Mouse (Mus musculus): ENCODE measurements around the gene Prkra.
A peak's percentile ranks its signal among the peaks of the same experiment; 100 is the strongest.

Prkra gene

DNA sequence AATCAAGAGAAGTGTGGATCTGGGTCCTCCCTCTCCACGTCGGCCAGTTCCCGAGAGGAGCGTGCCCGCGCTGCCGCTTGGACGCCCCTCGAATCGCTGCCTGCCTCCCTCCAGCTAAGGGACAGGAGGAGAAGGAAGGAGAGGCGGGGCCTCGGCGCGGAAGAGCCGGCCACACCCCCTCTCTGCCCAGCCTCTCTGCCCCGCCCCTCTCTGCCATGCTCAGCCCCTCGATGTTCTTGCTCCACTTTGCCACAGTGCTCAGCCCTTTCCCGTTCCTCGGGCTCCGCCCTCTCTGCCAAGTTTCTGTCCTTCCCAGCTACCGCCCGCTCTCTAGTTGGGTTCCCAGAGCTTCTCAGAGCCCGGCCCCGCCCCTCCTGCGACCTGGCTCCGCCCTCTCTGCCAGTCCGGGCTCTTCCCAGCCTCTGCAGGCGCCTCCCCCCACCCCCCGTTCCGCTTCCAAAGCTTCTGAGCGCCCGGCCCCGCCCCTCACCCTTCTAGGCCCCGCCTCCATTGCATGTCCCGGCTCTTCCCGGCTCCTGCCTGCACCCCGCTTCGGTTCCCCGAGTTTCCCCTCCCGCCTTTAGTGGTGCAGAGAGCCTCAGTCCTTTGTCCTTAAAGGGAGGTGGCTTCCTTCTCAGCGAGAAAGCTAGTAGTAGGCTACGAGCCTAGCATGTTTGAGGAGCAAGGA, at the start of gene Prkra, which contains the start of gene Pjvk:
TSS of gene Prkra (minus strand) at position 133 of the 688 bp plus-strand sequence.
TSS of gene Pjvk (plus strand) at position 594 of the 688 bp plus-strand sequence.
- peak; percentile 99 for DNase-seq

DNA sequence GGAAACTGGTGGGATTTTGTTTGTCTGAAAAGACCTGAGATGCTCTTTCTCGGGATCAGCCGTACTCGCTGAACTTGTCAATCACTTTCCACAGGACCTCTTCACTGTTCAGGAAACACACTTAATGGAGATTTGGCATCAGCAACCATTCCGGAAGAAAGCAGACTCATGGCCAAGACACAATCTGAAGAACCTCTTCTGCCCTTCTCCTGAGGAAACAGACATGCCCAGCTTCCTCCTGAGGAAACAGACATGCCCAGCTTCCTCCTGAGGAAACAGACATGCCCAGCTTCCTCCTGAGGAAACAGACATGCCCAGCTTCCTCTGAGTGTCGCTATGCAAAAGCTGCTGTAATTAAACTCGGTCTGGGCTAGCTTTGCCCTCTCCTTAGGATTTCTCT, 47.5 kb upstream of the Prkra start:
- peak; percentile 49 for DNase-seq

DNA sequence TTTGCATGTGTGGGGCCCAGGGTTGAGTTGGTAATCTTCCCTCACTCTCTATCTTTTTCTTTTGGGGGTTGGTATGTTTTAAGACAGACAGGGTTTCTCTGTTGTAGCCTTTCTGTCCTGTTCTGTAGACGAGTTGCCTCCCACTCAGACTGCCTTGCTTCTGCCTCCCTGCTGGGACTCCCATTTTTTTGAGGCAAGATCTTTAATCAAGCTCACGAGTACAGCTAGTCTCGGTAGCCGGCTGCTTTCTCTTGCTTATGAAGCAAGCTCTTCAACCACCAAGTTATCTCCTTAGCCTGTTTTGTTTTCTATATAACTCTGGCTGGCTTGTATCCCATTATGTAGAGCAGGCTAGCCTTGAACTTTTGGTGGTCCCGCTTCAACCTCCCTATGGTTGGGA, 46.0 kb upstream of the Prkra start:
- DNase-seq: no peak

DNA sequence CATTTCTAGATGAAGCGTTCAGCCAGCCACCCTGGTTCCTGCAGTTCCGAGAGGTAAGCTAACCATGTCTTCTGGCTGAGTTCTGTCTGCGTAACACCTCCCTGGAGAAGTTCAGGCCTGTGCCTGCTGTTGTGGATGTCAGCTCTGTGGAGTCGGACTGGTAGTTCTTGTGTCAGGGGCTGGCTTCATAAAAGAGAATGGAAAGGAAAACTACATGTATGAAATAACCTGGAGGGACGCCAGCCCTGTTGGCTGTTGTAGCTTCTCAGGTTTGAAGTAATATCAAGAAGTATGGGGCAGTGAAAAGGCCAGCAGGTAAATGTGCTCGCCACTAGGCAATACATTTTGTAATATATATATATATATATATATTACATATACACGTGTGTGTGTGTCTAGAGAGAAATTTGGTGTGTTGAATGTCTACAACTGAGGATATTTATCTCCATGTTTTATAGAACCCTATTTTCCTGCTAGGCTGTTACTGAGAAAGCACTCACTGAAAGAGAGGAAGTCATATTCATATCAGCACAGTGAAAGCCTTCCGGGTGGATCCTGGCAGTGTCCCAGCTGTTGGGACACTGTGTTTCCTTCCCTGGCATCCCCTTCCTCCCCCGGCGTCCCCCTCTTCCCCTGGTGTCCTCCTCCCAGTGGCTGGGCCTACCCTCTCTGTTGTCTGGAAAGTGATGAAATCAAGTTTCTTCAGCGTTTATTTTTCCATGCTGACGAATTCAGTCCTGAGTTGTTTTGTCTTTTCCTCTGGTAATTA, 42.8 kb upstream of the Prkra start:
- peak; percentile 70 for DNase-seq

DNA sequence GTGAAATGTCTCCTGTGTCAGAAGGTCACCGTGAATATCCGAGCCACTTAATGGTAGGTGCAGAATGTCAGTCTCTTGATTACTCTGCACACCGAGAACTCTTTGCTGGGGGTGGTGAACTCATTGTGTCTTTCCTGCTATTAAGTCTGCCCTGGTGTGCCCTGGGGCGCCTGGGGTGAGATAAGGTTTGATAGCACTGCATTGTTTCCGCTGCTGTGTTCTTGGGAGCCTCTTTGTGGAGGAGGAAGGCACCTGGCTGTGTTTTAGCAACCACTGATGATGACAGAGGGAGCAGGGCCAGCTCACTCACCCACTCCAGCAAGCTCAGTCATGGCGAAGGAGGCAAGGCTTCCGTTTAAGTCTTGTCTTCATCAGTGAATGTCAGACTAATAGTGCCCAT, 40.3 kb upstream of the Prkra start:
- no peak for DNase-seq

DNA sequence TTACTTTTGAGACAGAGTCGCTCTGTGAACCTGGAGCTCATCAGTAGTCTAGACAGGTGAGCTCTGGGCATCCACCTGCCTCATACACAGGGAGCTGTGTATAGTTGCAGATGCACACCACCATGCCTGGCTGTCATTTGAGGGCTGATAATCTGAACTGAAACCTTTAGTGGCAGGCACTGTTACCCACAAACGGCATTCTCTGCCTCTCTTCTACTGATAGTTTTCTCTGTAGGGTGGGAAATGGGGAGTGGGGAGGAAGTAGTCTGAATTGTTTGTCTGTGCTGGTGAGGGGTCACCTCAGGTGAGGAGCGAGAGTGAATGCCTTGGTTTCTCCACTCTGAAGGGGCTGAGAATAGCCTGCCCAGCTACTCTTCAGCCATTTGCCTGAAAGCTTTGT, 39.8 kb upstream of the Prkra start:
- no peak for DNase-seq

DNA sequence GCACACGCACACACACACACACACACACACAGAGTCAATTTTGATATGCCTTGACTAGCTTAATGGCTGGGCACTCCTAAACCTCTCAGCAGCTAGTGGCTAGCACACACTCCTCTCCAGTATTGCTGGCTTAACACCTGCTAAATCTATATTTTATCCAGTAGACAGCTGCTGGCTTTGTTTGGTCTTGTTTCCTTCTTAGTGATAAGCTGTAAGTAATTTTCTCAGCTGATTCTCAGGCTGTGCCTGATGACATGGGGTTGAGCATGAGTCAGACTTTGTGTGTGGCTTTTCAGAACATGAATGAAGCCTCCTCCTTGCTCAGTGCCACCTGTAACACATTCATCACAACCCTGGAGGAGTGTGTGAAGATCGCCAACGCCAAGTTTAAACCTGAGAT, 39.2 kb upstream of the Prkra start:
- DNase-seq: no peak

DNA sequence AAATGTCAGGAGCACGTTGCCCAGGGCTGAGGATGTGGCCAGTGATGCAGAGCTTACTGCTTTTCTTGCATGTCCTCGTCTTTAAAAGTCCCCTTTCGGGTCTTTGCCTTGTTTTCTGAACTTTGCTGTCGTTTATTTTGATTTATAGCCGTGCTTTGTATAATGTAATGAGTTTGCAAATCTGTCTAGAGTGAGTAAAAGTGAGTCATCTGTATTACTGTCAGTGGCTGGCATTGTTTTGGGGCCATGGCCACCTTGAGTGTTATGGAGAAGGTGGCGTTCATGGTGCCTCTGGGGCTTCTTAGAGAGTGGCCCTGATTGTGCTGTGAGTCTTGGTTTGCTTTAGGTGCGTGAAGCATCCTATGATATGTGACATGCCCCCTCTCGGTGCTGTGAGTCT, 34.5 kb upstream of the Prkra start:
- DNase-seq: no peak

DNA sequence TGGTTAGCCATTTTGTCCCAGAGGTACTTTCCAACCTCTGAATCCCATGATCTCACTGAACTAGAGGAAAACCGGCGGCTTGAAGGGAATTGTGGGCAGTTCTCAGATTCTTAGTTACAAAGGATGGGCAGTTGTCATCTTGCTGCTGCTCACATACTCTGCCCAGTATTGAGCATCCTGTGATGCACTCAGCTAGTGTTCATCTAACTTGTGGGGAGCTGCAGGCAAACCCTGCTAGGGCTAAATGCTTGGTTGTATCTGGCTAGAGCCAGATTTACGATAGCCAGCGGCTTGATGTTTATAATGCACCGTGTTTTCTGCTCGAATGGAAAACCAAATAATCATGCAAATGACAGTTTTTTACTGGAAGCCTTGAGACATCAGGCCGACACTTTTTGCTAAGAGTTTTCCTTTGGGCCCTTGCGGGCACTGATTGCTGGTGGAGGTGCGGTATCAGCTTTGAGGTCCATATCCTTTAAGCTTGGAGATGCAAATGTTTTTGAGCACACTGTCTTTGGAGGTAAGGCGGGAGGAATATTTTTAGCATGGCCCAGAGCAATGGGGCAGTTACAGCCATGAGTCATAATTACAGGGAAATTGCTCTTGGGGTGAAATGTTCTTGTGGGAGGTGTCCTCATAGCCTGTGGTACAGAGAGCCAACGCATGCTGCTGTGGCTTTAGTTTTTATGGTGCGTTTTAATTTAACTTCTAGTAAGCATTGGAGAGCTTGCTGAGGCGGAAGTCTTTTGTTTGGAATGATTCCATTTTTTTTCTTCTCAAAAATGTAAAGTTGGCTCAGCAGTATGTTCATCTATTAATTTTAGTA, 28.8 kb upstream of the Prkra start:
- DNase-seq: no peak

DNA sequence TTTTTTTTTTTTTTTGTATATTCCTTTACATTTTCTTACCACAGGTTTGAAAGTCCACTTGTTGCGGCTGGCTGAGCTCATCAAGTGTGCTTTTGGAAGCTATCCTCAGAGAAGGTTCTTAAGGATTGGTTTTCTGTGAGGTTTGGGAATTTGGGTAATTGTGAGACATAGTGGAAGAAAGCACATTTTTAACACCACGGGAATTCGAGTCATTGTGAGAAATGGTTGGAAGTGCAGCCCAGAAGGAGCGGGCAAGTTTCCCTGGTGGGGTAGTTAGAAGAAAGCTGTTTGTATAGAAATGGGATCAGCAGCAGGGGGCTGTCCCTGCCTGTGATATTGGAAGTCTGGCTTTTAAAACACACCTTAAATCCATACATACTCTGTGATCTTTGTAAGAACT, 28.1 kb upstream of the Prkra start:
- DNase-seq: no peak

DNA sequence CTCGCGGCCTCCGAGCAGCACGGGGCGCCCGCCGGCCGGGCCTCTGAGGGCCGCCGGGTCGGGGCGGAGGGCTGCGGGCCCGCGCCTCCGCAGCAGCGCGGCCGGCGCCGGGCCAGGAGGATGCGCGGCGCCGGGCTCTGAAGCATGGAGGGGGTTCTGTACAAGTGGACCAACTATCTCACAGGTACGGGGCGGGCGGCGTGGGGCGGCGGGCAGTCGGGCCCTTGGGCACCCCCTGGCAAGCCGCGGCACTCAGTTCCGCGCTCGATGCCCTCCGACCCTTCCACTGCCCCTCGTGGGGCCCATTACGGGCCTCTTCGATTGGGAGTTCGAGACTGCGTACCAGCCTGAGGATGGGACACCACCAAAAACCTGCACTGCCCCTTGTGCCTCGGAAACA, 27.6 kb upstream of the Prkra start:
- DNase-seq: no peak

DNA sequence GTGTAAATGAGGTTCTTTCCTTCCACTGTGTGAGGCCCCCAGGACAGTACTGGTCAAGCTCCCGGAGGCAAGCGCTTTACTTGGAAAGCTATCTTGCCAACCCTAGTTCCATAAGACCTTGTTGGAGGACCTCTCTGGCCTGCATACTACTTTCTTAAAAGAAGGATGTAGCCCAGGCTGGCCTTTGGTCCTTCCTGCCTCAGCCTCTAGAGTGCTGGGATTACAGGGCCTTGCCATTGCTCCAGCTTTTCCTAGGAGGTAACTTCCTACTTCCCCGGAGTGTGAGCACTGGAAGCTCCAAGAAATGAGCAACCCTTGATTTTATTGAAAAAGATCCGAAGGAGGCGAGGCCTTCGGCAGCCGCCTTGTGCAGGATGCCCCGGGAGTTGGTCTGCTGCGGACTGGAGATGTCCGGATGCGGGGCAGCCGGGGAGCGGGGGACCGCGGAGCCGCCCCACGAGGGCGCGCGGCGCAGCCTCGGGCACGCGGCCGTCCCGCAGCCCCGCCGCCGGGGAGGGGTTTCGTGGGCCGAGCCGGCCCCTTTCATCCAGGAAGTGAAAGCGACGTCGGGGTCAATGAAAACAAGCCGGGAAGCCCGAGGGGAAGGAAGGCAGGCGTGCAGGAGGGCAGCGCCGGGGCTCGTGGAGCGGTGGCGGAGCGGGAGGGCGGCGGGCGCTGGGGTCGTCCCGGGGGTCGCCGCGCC, 27.1 kb upstream of the Prkra start, which contains the start of gene Plekha3:
TSS of gene Plekha3 (plus strand) at position 557 of the 703 bp plus-strand sequence.
- DNase-seq: peak; percentile 85

DNA sequence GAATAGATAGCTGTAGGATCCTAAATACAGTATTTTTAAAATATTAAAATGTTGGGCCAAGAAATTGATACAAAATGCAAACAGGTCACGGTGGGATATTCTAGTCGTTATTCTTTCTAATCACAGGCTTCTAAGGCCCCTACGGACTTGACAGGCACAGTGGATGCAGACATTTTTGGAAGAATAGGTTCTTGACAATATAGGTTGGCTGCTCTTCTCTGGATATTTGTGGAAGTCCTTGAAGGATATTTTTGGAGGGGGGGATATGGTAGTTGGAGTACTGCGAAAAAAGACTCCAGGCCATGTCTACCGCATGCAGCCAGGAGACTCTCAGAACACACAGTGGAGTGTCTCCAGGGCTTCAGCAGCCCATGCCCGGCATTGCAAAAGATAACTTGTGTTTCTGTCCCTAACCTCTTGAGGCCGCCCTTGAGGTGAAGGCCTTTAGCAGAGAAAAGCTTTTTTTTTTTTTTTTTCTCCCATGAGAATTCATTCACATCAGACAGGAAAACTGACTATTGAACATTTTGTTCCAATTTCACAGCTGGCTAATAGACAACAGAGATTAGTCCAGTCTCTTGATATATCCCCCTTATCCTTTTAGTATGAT, 25.8 kb upstream of the Prkra start:
- DNase-seq: peak; percentile 79

DNA sequence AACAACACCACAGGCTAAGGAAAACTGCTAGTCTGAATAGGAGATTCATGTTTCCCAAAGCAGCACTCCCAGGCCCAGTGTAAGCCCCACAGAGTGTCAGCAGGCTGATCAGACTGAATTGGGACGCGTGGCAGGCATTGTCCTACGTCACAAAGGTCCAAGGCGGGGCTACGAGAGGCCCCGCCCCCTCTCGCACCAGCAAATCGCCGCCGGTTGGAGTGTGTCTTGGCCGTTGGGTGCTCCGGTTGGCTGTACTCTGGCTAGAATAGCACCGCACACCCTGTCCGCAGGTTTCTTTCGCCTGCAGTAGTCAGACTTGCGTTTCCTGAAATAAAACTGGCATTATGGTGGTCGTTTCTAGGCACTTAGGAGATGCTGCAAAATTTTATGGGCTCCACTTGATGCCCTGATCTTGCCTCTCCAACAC, 25.2 kb upstream of the Prkra start, which contains the start of gene Fkbp7:
TSS of gene Fkbp7 (minus strand) at position 151 of the 427 bp plus-strand sequence.
- peak; percentile 94 for DNase-seq

DNA sequence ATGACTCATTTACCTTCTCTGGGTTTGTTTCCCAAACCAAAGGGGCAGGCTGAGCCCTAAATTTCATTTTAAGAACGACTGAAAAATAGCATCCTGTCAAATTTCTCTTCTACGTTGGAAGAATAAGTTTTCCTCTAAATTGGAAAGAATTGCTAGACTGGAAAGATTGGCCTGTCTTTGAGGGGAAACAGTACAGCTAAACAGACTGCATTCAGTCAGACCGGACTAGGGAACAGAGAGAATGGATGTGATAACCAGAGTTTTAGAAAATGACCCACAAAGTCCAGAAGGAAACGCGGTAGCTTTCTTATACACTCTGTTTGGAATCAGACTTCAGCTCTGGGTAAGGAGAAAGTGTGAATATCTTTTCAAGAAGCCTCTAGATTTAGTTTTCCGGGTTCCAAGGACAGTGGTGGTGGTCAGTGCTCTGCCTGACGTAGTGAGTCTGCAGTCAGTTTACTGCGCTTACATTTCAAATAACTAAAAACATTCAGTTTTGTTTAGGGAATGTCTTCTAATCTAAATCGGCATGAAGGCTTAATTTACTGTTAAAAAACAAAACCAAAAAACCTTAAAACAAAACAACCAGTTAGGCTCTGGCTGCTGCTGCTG, 24.4 kb upstream of the Prkra start:
- no peak for DNase-seq

DNA sequence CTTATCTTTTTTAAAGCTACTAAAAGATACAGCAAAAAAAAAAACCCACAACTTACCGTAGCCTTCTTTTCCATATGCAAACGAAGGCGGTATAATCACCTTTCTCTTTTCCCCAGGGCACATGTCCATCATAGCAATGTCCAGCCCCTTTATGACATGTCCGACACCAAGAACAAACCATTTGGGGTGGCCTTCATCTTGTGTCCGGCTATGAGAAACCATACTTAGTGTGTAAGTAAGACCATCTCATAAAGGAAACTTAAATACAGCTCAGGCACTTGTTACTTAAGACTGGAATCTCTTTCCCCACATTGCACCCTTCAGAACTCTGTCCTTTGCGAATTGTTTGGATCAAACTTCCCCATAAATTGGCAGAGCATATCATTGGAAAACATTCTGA, 23.8 kb upstream of the Prkra start:
- no peak for DNase-seq

DNA sequence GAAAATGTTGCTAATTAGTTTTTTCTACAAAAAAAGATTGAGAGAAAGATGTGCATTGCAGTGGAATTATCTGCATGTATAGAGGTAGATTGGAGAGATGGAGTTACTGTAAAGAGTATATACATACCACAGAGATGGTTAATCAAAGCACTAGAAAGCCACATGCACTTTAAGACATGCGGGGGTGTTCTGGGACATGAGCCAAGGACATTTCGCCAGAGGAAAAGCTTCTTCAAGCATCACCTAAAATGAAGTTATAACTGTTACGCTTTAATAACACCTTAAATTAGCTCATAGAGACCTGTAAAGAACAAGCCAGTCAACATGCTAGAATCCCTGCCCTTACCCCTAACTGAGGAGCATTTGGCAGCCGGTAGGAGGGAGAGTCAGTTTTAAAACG, 19.4 kb upstream of the Prkra start:
- no peak for DNase-seq

DNA sequence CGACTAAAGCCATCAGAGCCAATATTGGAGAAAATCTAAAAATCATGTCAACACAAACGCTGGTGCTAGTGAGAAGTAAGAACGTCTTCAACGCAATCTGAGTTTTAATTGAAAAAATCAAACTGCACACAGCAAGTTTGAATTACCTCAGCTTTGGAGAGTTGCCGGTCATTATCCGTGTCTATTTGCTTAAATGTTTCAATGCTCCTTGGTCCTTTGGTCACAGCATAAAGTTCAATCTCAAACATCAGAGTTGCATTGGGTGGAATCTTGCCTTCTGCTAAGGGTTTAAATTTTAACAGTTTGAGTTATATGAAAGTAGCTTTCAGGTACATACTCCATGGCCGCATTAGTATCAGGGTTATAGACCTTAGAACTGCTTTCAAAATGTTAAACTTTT, 17.7 kb upstream of the Prkra start:
- peak; percentile 71 for DNase-seq

DNA sequence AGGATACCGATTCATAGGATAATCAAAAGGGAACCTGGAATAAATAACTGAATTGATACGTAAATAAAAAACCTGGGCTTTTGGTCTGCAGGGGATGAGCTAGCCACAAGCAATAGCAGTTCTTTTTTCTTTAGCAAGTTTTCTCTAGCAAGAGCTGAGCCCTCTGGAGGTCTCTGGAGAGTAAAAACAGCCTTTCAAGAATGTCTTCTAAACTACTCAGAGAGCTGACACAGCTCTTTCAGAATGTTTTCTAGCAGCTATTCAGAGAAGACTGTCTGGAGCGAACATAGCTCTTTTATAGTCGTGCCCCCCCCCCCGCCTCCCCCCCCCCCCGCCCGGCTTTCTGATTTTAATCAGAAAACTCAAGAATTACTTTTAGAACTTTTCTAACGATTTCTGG, 11.6 kb upstream of the Prkra start:
- no peak for DNase-seq

DNA sequence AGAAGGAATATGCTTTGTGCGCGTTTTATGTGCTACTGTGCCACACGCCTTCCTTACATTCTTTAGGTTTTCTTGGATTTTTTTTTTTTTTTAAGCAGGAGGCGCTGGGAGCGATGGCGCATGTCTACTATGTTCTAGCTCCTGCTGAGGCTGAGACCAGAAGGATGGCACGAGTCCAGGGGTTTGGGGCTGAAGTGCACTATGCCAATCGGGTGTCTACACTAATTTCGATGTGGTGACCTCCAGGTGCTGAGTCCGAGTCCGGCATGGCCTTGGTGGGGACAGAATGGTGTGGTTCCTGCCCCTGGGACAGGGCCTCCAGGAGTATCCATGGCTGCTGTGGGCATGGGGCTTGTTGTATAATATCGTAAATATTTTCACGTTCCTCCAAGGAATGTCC, 10.7 kb upstream of the Prkra start:
- DNase-seq: no peak

DNA sequence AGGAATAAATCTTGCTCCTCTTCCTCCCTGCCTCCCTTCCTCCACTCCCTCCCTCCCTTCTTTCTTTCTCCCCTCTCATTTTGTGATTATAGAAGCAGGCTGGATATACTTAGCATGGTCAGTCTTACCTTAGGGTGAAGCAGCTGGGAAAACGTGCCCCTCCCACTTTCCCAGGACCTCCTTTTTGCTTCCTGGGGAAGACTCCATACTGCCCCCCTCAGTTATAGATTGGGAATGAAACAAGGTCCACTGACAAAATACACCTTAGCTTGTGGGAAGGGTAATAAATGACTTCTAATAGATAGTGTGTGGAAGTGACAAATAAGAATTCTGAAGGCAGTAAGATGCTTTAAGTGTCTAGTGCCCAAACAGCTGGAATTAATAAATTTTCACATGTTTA, 8.2 kb upstream of the Prkra start:
- peak; percentile 33 for DNase-seq

DNA sequence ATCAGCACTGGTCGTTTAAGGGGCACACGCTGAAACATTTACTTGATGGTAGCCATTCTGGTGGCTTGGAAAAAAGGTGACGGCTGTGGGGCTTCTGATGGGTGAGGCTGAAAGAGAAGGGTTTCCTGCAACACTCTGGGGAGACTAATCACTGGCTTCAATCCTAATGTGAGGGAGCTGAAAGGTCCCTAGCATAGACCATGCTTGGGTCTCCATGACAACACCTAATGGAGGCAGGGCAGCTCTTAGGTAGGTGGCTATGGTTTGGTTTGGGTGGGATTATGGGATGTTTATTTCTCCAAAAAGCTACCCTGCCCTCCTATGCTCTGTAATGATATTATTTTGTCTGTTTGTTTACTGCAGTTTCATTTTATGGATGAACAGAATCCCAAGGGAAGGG, 7.6 kb upstream of the Prkra start:
- DNase-seq: no peak

All from kidney, adult 9 months (tissue).